Comparison of ENCODE assay signal across 8 mouse cellular contexts in genomic region chr3:107895720-107896569, GRCm38 (mm10). TPM values are rescaled to one million over a fixed set of nuclear protein-coding genes. Genes with fewer than 3 reads are reported as not detected.
DNase-seq lines count a peak whose midpoint lies in the region; ATAC-seq lines count a peak whose summit lies in the region.

Gene Gstm5, plus strand, starts transcription at chr3:107895821.

- peak within 1 kb of the TSS; percentile 69 for H3K4me3 ChIP-seq in hindbrain, embryonic 12.5 days
- H3K4me3 ChIP-seq in lung, embryonic 16.5 days (ENCODE audit: low read length), result peak within 1 kb of the TSS; percentile 74

- peaks cover 10% of the 10 kb centered on the region for H3K4me1 ChIP-seq in hindbrain, embryonic 12.5 days
- peaks cover 5% of the 10 kb centered on the region for H3K4me1 ChIP-seq in lung, embryonic 16.5 days (replicated peaks; ENCODE audit: control insufficient read depth, insufficient read depth, low read length)

- H3K4me2 ChIP-seq in hindbrain, embryonic 12.5 days (replicated peaks), result peak within 1 kb of the TSS; percentile 70
- H3K4me2 ChIP-seq in lung, embryonic 16.5 days (ENCODE audit: low read depth, low read length), result peak within 1 kb of the TSS; percentile 90

- 6% methylated on average over 40 of the region's 40 CpGs for WGBS in hindbrain, embryonic 12.5 days
- WGBS in lung, embryonic 16.5 days, result 4% methylated on average over 40 of the region's 40 CpGs

- no peaks in the 10 kb centered on the region for H3K27me3 ChIP-seq in hindbrain, embryonic 12.5 days
- no peaks in the 10 kb centered on the region for H3K27me3 ChIP-seq in lung, embryonic 16.5 days (ENCODE audit: control insufficient read depth, insufficient read depth, low read depth, low read length)

- H3K9ac ChIP-seq in hindbrain, embryonic 12.5 days, result peak within 1 kb of the TSS; percentile 80
- H3K9ac ChIP-seq in lung, embryonic 16.5 days (ENCODE audit: low read length), result peak within 1 kb of the TSS; percentile 89

- peak; percentile 97 for ATAC-seq in hindbrain, embryonic 12.5 days (ENCODE audit: low FRiP score)
- ATAC-seq in lung, embryonic 16.5 days (ENCODE audit: low read depth), result peak; percentile 99

- H3K36me3 ChIP-seq in hindbrain, embryonic 12.5 days, result peaks cover 20% of the 10 kb centered on the region
- H3K36me3 ChIP-seq in lung, embryonic 16.5 days (ENCODE audit: control insufficient read depth, insufficient read depth, low read length), result no peaks in the 10 kb centered on the region

- no peaks in the 10 kb centered on the region for H3K9me3 ChIP-seq in hindbrain, embryonic 12.5 days (replicated peaks)
- H3K9me3 ChIP-seq in lung, embryonic 16.5 days (ENCODE audit: control insufficient read depth, low read length), result no peaks in the 10 kb centered on the region

- DNase-seq in ZHBTc4 (ENCODE audit: low read depth, low spot score), result peak; percentile 64
- peak; percentile 79 to 84 for DNase-seq in cerebellum, postnatal 36 days
- peak; percentile 73 to 79 for DNase-seq in frontal cortex, postnatal 25 days (ENCODE audit: low spot score in 2 of 2)
- DNase-seq in layer of hippocampus, postnatal 10 days (ENCODE audit: low spot score in 2 of 2), result peak; percentile 77 to 88
- DNase-seq in ovary, postnatal 10 days (ENCODE audit: low spot score), result peak; percentile 62
- DNase-seq in thymus, postnatal 25 days, result peak; percentile 5

- H3K27ac ChIP-seq in hindbrain, embryonic 12.5 days, result peak within 1 kb of the TSS; percentile 68
- H3K27ac ChIP-seq in lung, embryonic 16.5 days (ENCODE audit: low read length), result peak within 1 kb of the TSS; percentile 72

RNA-seq across cellular contexts. Expression of gene Gstm5, which starts in this region (rescaled TPM):
- 203 and 230 TPM in 2 replicates for polyA plus RNA-seq in hindbrain, embryonic 12.5 days (2016; fragmentation: Nextera tagmentation; extraction: Ambion mirVana)
- total RNA-seq in layer of hippocampus, postnatal 10 days (2021), result 100 to 1,000 TPM; 156 to 161 TPM
- polyA plus RNA-seq in lung, embryonic 16.5 days (2015; fragmentation: Nextera tagmentation; extraction: Ambion mirVana), result 106 and 109 TPM in 2 replicates

Comparison
In these comparisons a context has a peak if more than half of its experiments do, and no peak if none do; other contexts are left out.
1. Peak in every context shown above with its lines: DNase-seq, ATAC-seq, H3K4me3 ChIP-seq and H3K27ac ChIP-seq.
2. DNase-seq: peak in every context shown above with its lines; median percentile 82 in layer of hippocampus, postnatal 10 days; 82 in cerebellum, postnatal 36 days; 76 in frontal cortex, postnatal 25 days; 64 in ZHBTc4; 62 in ovary, postnatal 10 days; 5 in thymus, postnatal 25 days.